Mouse (Mus musculus) forebrain, postnatal 0 days (tissue): ENCODE measurements around the gene Ulk4. TPM values are rescaled to one million over a fixed set of nuclear protein-coding genes. Genes with fewer than 3 reads are reported as not detected.

Experiments
- ATAC-seq: fragments of 200-750 bp; cut with Nextera tagmentation; 2 replicates; pipeline ENCODE4 v1.8.0; 2017; ENCODE audit warnings: mild to moderate bottlenecking, moderate library complexity
- DNase-seq: peaks from one replicate; pipeline ENCODE4 v3.0.0-alpha.2; 2015
- H3K27ac ChIP-seq: fragments of 300-500 bp; sonication (generic); 2 replicates; pipeline ENCODE4 v1.5.1; 2014; ENCODE audit warnings: low read depth, mild to moderate bottlenecking, antibody characterized with exemption, low read length, moderate library complexity, mixed read lengths
- H3K27me3 ChIP-seq: fragments of 300-500 bp; sonication (generic); 2 replicates; pipeline ENCODE4 v1.6.1; 2014; ENCODE audit warnings: mild to moderate bottlenecking, low read length, mixed read lengths; ENCODE audit not compliant: insufficient read depth
- H3K36me3 ChIP-seq: fragments of 300-500 bp; sonication (generic); 2 replicates; pipeline ENCODE4 v1.6.1; 2014; ENCODE audit warnings: mild to moderate bottlenecking, moderate library complexity; ENCODE audit not compliant: insufficient read depth
- H3K4me1 ChIP-seq: fragments of 300-500 bp; sonication (generic); 2 replicates; pipeline ENCODE4 v1.6.1; 2014; ENCODE audit warnings: antibody characterized with exemption; ENCODE audit not compliant: insufficient read depth
- H3K4me2 ChIP-seq: fragments of 300-500 bp; sonication (generic); 2 replicates; pipeline ENCODE4 v1.6.1; 2014; ENCODE audit warnings: low read depth, mild to moderate bottlenecking, moderate library complexity
- H3K4me3 ChIP-seq: fragments of 300-500 bp; sonication (generic); 2 replicates; pipeline ENCODE4 v1.5.1; 2014; ENCODE audit warnings: low read depth, low read length, mixed read lengths
- H3K9ac ChIP-seq: fragments of 300-500 bp; sonication (generic); 2 replicates; pipeline ENCODE4 v1.6.1; 2014; ENCODE audit warnings: mild to moderate bottlenecking
- H3K9me3 ChIP-seq: fragments of 300-500 bp; sonication (generic); 2 replicates; pipeline ENCODE4 v1.6.1; 2016; ENCODE audit warnings: low read length
- CTCF ChIP-seq: sonication (generic); IDR thresholded peaks from 2 replicates; pipeline ENCODE4 v1.5.1; 2016; ENCODE audit warnings: antibody characterized with exemption, control low read depth, low read depth
- WGBS: fragments of 180-500 bp; shearing (Covaris S2); extraction: QIAGEN DNeasy Blood & Tissue Kit; methylation state at CpG from one replicate; pipeline ENCODE4 v1.1.7; 2014; 5-methylcytosine and 5-hydroxymethylcytosine counted together
- polyA plus RNA-seq: library from polyadenylated mRNA; unstranded; fragments of >200 nt; fragmentation: Nextera tagmentation; extraction: Ambion mirVana; gene quantifications from 2 replicates; pipeline ENCODE4 v1.2.1, GENCODE M21; 2015
- total RNA-seq: library from RNA; depleted of rRNA; stranded (reverse); fragments of >200 nt; gene quantifications from 2 replicates; pipeline ENCODE4 v1.2.3, GENCODE M21; 2014

Gene Ulk4
- total and polyA plus RNA-seq, 2 experiments from 2014 or later, result 13.3 to 105 TPM

DNA sequence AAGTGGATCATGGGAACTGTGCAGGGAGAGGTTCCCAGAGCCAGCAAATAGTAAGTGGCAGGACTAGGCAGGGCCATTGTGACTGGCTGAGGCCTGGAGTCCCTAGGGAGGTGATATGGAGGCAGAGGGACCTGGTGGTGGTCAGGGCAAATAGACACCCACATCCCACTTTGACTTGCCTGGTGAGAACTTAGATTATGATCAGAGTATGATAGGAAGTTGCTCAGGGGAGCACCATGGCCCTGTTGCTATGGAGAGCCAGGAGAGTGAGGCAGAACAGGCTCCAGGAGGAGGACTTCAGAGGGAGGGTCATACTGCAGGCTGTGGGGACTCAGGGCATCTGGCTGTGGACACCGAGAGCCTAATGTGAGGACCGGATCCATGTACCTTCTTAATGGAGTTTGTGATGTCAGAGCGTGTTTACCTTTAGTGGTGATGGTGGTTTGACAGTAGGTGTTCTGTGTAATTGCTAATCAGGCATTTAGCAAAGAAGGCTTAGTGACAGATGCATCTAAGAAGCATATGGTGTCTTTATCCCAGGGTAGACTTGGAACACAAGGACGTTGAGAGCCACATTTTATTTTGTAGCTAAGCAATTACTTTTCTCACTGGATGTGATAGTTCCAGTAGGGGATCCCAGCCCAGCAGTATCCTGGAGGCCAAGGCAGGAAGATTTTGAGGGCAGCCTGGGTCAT is 39.1 kb upstream of the Ulk4 start:
- no peak for TF ChIP-seq CTCF
- DNase-seq (no peak), ATAC-seq (no peak)
- Histone ChIP-seq H3K4me3 (no peak overlapping the region), H3K27ac (no peak overlapping the region), H3K9me3 (no peaks in the 10 kb centered on the region), H3K27me3 (no peaks in the 10 kb centered on the region), H3K4me2 (no peak overlapping the region), H3K4me1 (peaks cover 34% of the 10 kb centered on the region), H3K36me3 (no peaks in the 10 kb centered on the region), H3K9ac (no peak overlapping the region)
- WGBS, result 45% methylated on average over 4 of the region's 4 CpGs

DNA sequence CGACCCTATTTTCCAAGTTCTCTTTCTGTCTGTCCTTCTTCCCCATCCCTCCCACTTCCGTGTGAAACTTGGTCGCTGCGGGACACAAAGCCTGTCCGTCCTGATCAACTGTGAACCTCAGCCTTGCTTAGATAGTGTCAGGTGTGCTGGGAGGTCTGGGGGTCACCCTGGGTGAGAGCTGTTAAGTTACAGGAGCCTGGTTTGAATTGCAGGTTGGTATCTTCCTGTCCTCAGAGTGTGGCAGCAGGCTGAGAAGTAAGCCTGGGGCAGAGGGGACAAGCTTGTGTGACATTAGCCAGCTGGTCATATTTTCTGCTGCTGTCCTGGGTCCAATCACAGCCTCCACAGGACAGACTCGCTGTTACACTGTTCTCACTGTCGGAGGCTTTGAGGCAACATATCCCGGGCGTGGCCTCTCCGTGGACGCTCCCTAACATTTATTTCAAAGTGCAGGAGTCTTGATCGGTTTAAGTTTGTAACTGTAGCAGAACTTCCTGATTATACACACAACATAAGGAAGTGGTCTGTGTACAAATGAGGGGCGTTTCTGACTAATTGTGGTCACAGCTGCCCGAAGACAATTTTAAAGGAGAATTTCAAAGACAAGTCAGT is 37.6 kb upstream of the Ulk4 start:
- WGBS, result 18% methylated on average over 14 of the region's 14 CpGs
- H3K9ac ChIP-seq, result peak overlapping the region; percentile 31

DNA sequence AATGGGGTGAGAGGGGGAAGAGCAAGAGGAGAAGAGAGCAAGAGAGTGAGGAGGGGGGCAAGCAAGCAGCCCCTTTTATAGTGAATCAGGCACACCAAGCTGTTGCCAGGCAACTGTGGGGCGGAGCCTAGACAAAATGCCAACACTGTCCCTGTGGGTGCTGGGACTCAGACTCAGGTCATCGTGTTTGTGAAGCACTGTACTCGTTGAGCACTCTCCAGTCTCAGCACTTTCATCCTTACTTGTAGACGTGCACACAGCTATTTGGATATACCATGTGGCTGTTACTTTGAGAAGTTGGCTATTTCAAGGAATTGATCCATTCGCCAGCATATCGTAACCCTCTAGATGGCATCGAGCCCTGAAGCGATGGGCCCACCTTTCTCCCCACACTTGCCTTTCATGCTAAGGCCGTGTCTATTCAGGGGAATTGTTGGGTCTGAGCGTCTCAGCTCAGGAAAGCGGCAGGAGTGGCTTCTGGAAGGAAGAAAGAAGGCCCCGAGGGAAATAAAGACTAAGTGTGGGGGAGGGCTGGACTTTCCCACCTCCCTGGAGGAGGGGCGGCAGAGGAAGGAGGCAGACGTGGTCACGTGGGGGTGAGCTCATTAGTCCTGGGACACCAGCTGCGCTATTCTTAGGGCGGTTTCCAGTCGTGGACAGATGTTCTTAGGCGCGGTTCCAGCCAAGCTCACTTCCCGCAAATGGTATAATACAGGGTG is 36.8 kb upstream of the Ulk4 start:
- H3K4me1 ChIP-seq, result peaks cover 34% of the 10 kb centered on the region
- H3K27ac ChIP-seq, result peak overlapping the region; percentile 78
- peak overlapping the region; percentile 17 for H3K4me3 ChIP-seq
- H3K27me3 ChIP-seq, result no peaks in the 10 kb centered on the region
- peak; percentile 65 for ATAC-seq
- no peak for TF ChIP-seq CTCF
- WGBS, result 2% methylated on average over 21 of the region's 21 CpGs
- peak overlapping the region; percentile 42 for H3K4me2 ChIP-seq
- no peaks in the 10 kb centered on the region for H3K9me3 ChIP-seq
- peak overlapping the region; percentile 31 for H3K9ac ChIP-seq
- DNase-seq, result peak; percentile 69
- no peaks in the 10 kb centered on the region for H3K36me3 ChIP-seq

More for the DNA sequence above, 37.6 kb upstream of the Ulk4 start:
- H3K4me2 ChIP-seq, result peak overlapping the region; percentile 42
- H3K36me3 ChIP-seq, result no peaks in the 10 kb centered on the region
- TF ChIP-seq CTCF, result no peak
- H3K9me3 ChIP-seq, result no peaks in the 10 kb centered on the region
- peak overlapping the region; percentile 78 for H3K27ac ChIP-seq
- DNase-seq, result no peak
- no peaks in the 10 kb centered on the region for H3K27me3 ChIP-seq
- H3K4me1 ChIP-seq, result peaks cover 34% of the 10 kb centered on the region
- ATAC-seq, result no peak
- H3K4me3 ChIP-seq, result 0 out of 2 replicates have a peak overlapping the region, but pooled peaks have one; percentile 17

DNA sequence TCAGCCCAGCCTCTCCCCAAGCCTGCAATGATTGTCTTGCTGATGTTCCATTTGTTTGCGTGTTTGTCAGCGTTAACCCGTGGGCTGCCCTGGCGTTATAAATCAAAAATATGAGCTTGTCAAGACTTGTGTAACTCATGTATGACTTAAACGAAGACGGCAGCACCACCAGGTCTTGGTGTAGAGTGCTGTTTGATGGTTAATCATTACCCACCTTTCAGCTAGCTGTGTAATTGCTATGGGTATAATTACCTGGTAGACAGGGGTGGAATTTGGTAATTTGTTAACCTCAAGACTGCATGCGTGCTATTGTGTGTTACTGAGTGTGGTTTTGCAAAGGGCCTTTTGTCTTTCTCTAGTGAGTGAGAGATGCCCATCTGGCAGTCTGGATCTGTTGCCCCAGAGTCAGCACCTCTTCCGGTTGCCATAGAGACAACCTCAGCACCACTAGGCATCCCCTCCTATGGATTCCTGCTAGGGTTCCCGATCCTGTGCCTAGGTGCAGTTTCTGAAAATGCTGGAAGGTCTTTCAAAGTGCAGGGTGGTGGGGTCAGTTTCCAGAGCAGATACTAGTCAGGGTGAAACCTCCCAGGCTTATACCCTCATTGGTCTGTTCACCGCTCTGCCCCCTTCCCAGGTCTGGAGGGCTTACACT is 35.4 kb upstream of the Ulk4 start:
- H3K27ac ChIP-seq, result peak overlapping the region; percentile 22; the same call in 1 of the 2 replicates

DNA sequence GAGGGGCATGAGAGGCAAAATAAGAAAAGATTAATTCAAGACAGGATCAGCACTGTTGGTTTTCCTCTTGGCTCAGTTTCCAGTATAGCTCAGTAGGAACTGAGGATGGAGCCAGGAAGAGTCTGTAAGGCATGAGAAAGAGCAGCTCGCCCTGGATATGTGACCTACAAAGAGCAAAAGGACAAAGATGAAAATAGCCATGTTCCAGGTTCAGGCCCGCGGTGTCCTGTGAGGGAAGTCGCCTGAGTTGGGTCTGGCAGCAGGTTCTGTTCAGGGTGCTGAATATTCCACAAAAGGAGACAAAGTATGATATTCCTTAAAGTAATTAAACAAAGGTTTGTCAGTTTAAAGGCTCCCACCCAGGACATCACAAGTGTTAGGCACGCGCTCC is 34.8 kb upstream of the Ulk4 start:
- 0 out of 2 replicates have a peak overlapping the region, but pooled peaks have one; percentile 22 for H3K27ac ChIP-seq
- ATAC-seq (no peak), DNase-seq (no peak)
- H3K4me3 ChIP-seq, result no peak overlapping the region
- no peak overlapping the region for H3K4me2 ChIP-seq
- no peaks in the 10 kb centered on the region for H3K9me3 ChIP-seq
- H3K36me3 ChIP-seq, result no peaks in the 10 kb centered on the region
- WGBS, result 46% methylated on average over 6 of the region's 6 CpGs
- H3K27me3 ChIP-seq, result no peaks in the 10 kb centered on the region
- no peak for TF ChIP-seq CTCF
- peaks cover 34% of the 10 kb centered on the region for H3K4me1 ChIP-seq
- H3K9ac ChIP-seq, result no peak overlapping the region

More for the DNA sequence above, 35.4 kb upstream of the Ulk4 start:
- Histone ChIP-seq H3K9ac (no peak overlapping the region), H3K27me3 (no peaks in the 10 kb centered on the region), H3K4me2 (no peak overlapping the region), H3K4me1 (peaks cover 34% of the 10 kb centered on the region), H3K4me3 (no peak overlapping the region), H3K36me3 (no peaks in the 10 kb centered on the region), H3K9me3 (no peaks in the 10 kb centered on the region)
- no peak for TF ChIP-seq CTCF
- no peak for DNase-seq
- ATAC-seq, result 0 out of 2 replicates have a peak, but pooled peaks have one; percentile 12
- WGBS, result 21% methylated on average over 10 of the region's 10 CpGs

DNA sequence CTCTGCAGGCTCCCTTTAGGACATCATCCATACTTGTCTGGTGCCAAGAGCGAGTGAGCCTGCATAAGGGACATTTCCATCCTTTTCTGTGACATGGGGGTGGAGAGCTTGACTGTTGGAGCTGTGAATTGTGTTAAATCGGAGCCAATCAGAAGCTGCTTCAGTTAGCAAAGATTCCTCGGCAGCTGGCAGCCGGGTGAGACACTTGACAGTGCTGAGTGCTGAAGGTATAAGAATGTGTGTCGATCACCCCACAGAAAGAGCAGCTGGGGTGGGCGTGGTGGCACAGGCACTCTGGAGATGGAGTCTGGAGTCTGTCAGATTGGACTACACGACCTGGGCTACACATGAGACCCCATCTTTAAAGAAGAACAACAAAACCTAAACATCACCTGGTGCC is 33.5 kb upstream of the Ulk4 start:
- ATAC-seq, result no peak
- Histone ChIP-seq H3K27ac (no peak overlapping the region), H3K36me3 (no peaks in the 10 kb centered on the region), H3K4me3 (no peak overlapping the region), H3K27me3 (no peaks in the 10 kb centered on the region), H3K4me1 (peaks cover 28% of the 10 kb centered on the region), H3K9ac (no peak overlapping the region), H3K4me2 (no peak overlapping the region), H3K9me3 (no peaks in the 10 kb centered on the region)
- WGBS, result 47% methylated on average over 7 of the region's 7 CpGs
- no peak for DNase-seq
- TF ChIP-seq CTCF, result no peak
